Mouse (Mus musculus) myocyte (in vitro differentiated cells): Measurements from ENCODE around the gene Rmnd1. TPM values are rescaled to one million over a fixed set of nuclear protein-coding genes. Genes with fewer than 3 reads are reported as not detected.

Experiments used
- H3K27me3 ChIP-seq: one replicate; pipeline ENCODE4 v1.6.1; 2011; ENCODE audit not compliant: control insufficient read depth, insufficient read depth, insufficient read length
- H3K36me3 ChIP-seq: one replicate; pipeline ENCODE4 v1.6.1; 2011; ENCODE audit not compliant: control insufficient read depth, insufficient read depth
- H3K4me2 ChIP-seq: one replicate; pipeline ENCODE4 v1.6.1; 2011; ENCODE audit warnings: low read depth, control low read depth
- H3K4me3 ChIP-seq: one replicate; pipeline ENCODE4 v1.5.1; 2011; ENCODE audit warnings: mild to moderate bottlenecking, control low read depth, moderate library complexity
- H3K79me2 ChIP-seq: one replicate; pipeline ENCODE4 v1.6.1; 2011; ENCODE audit not compliant: control insufficient read depth, insufficient read depth
- H3ac ChIP-seq: one replicate; pipeline ENCODE4 v1.6.1; 2011; ENCODE audit not compliant: control insufficient read depth, insufficient read length
- CEBPB ChIP-seq: IDR thresholded peaks from 2 replicates; pipeline ENCODE4 v1.6.1; 2011; ENCODE audit warnings: mild to moderate bottlenecking, moderate library complexity; ENCODE audit not compliant: poor library complexity, insufficient read depth, severe bottlenecking
- E2F4 ChIP-seq: IDR thresholded peaks from one replicate; pipeline ENCODE4 v1.6.1; 2011; ENCODE audit warnings: mild to moderate bottlenecking, control low read depth, moderate library complexity; ENCODE audit not compliant: insufficient read depth
- MAX ChIP-seq: IDR thresholded peaks from one replicate; pipeline ENCODE4 v1.6.1; 2011; ENCODE audit warnings: low read depth, mild to moderate bottlenecking, control low read depth
- MYOD1 ChIP-seq, 3 experiments: IDR thresholded peaks; one replicate each; pipeline ENCODE4 v1.6.1; 2011; ENCODE audit warnings: control low read depth in 2 of 3, low read depth in 2 of 3, mild to moderate bottlenecking in 2 of 3, moderate library complexity in 1 of 3; ENCODE audit not compliant: insufficient read length in 2 of 3, control insufficient read depth in 1 of 3
- MYOG ChIP-seq, 3 experiments: IDR thresholded peaks; one replicate each; pipeline ENCODE4 v1.6.1; 2011; ENCODE audit warnings: control low read depth in 2 of 3, low read depth in 2 of 3, mild to moderate bottlenecking in 2 of 3; ENCODE audit not compliant: insufficient read length in 2 of 3, control insufficient read depth in 1 of 3, insufficient read depth in 1 of 3
- POLR2A ChIP-seq: IDR thresholded peaks from one replicate; pipeline ENCODE4 v1.6.1; 2011; ENCODE audit warnings: low read depth, mild to moderate bottlenecking, control low read depth, moderate library complexity; ENCODE audit not compliant: insufficient read length
- POLR2AphosphoS2 ChIP-seq: IDR thresholded peaks from one replicate; pipeline ENCODE4 v1.6.1; 2011; ENCODE audit warnings: low read depth, control low read depth; ENCODE audit not compliant: insufficient read length
- REST ChIP-seq: IDR thresholded peaks from one replicate; pipeline ENCODE4 v1.6.1; 2011; ENCODE audit warnings: mild to moderate bottlenecking, control low read depth, moderate library complexity; ENCODE audit not compliant: insufficient read depth, insufficient read length
- SRF ChIP-seq: IDR thresholded peaks from one replicate; pipeline ENCODE4 v1.6.1; 2011; ENCODE audit warnings: low read depth; ENCODE audit not compliant: control insufficient read depth, insufficient read length
- TCF12 ChIP-seq: IDR thresholded peaks from one replicate; pipeline ENCODE4 v1.6.1; 2011; ENCODE audit warnings: mild to moderate bottlenecking, control low read depth; ENCODE audit not compliant: poor library complexity, insufficient read depth, severe bottlenecking
- TCF3 ChIP-seq: IDR thresholded peaks from one replicate; pipeline ENCODE4 v1.6.1; 2011; ENCODE audit warnings: low read depth, control low read depth; ENCODE audit not compliant: insufficient read length
- USF1 ChIP-seq: IDR thresholded peaks from one replicate; pipeline ENCODE4 v1.6.1; 2011; ENCODE audit warnings: low read depth, mild to moderate bottlenecking, control low read depth, moderate library complexity
- polyA plus RNA-seq: library from polyadenylated mRNA; unstranded; fragments of >200 nt; fragmentation: generic; extraction: Trizol; gene quantifications from one replicate; pipeline ENCODE4 v1.2.1, GENCODE M21; 2012; ENCODE audit warnings: missing spikeins

Rmnd1 gene
- polyA plus RNA-seq, 1 experiment = 22.1 TPM

DNA sequence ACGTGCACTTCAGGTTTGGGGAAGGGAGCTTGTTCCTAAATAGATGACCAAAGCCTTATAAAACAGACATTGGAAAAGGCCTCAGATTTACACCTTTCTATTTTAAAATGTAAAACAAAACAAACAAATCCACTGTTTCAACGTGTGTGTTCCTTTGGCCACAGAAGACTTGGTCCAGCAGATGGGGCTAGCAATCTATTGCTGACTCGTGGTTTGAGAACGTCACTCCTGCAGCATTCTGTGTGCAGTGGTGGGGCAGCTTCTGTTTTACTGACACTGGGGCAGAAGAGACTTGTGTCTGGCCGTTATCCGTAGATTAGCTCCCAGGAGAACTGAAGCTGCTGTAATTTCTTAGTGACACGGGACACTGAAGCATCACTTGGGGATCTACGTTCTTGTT is 6.9 kb downstream of the Rmnd1 start:
- no peak overlapping the region for H3K4me3 ChIP-seq
- TF ChIP-seq SRF (no peak), REST (no peak), E2F4 (no peak), MYOG (IDR thresholded peaks at IDR 0.05; ENCODE audit: control insufficient read depth in 1 of 3, insufficient read depth in 1 of 3, insufficient read length in 2 of 3, low read depth in 2 of 3) (no peak), POLR2A (no peak), USF1 (no peak), POLR2AphosphoS2 (no peak)
- no peak overlapping the region for H3K4me2 ChIP-seq
- no peaks in the 10 kb centered on the region for H3K27me3 ChIP-seq
- H3K79me2 ChIP-seq = peaks cover 4% of the 10 kb centered on the region
- no peak overlapping the region for H3ac ChIP-seq
- H3K36me3 ChIP-seq = peaks cover 21% of the 10 kb centered on the region

DNA sequence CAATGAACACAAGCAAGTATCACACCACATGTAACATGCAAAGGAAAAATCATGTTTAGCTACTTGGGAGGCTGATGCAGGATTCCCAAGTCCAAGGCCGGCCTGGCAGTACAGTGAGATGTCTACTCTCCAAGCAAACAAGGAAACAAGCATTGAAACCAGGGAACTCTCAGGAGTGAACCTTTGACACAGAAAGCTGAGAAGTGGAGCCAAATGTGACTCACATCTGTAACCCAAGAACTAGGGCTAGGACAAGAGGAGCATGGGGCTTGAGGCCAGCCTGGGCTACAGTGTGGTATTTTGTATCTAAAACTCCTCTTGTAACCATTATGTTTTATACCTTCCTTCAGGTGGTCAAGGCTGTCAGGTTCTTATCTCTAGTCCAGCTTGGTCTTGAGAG is 25.0 kb downstream of the Rmnd1 start:
- no peak overlapping the region for H3K4me2 ChIP-seq
- no peak for TF ChIP-seq TCF3
- TF ChIP-seq MYOD1 (IDR thresholded peaks at IDR 0.05; ENCODE audit: control insufficient read depth in 1 of 3, insufficient read length in 2 of 3, low read depth in 2 of 3) = no peak
- TF ChIP-seq USF1 = no peak
- TF ChIP-seq SRF = no peak
- TF ChIP-seq E2F4 = no peak
- TF ChIP-seq POLR2AphosphoS2 = no peak
- no peak for TF ChIP-seq MAX
- TF ChIP-seq TCF12 = no peak
- no peak for TF ChIP-seq CEBPB
- no peak for TF ChIP-seq MYOG (IDR thresholded peaks at IDR 0.05; ENCODE audit: control insufficient read depth in 1 of 3, insufficient read depth in 1 of 3, insufficient read length in 2 of 3, low read depth in 2 of 3)
- no peak for TF ChIP-seq REST
- TF ChIP-seq POLR2A = no peak

DNA sequence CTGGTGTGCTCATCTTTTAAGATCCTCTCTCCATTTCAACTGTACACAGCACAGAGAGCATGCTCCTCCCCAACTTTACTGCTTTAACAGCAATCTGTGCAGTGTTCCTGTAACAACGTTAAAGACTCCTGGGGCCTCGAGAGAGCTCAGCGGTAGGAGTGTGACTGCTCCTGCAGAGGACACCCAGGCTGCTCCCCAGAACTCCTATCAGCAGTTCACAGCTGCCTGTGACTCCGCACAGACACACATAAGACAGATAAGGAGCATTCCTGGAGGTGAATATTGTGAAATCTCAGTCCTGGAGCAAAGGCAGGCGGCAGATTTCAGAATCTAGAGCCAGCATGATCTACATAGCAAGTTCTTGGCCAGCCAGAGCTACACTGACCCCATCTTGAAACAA is 26.7 kb downstream of the Rmnd1 start:
- H3K36me3 ChIP-seq = peaks cover 23% of the 10 kb centered on the region
- no peak overlapping the region for H3ac ChIP-seq
- no peak overlapping the region for H3K4me2 ChIP-seq
- no peaks in the 10 kb centered on the region for H3K79me2 ChIP-seq
- TF ChIP-seq MYOD1 (IDR thresholded peaks at IDR 0.05; ENCODE audit: control insufficient read depth in 1 of 3, insufficient read length in 2 of 3, low read depth in 2 of 3) (no peak), TCF12 (no peak), POLR2AphosphoS2 (no peak), MAX (no peak), REST (no peak), POLR2A (no peak), MYOG (IDR thresholded peaks at IDR 0.05; ENCODE audit: control insufficient read depth in 1 of 3, insufficient read depth in 1 of 3, insufficient read length in 2 of 3, low read depth in 2 of 3) (no peak), TCF3 (no peak)
- no peaks in the 10 kb centered on the region for H3K27me3 ChIP-seq
- H3K4me3 ChIP-seq = no peak overlapping the region

More for the DNA sequence above, 25.0 kb downstream of the Rmnd1 start:
- H3K36me3 ChIP-seq = peaks cover 23% of the 10 kb centered on the region
- H3ac ChIP-seq = no peak overlapping the region
- no peaks in the 10 kb centered on the region for H3K79me2 ChIP-seq
- no peak overlapping the region for H3K4me3 ChIP-seq
- no peaks in the 10 kb centered on the region for H3K27me3 ChIP-seq

DNA sequence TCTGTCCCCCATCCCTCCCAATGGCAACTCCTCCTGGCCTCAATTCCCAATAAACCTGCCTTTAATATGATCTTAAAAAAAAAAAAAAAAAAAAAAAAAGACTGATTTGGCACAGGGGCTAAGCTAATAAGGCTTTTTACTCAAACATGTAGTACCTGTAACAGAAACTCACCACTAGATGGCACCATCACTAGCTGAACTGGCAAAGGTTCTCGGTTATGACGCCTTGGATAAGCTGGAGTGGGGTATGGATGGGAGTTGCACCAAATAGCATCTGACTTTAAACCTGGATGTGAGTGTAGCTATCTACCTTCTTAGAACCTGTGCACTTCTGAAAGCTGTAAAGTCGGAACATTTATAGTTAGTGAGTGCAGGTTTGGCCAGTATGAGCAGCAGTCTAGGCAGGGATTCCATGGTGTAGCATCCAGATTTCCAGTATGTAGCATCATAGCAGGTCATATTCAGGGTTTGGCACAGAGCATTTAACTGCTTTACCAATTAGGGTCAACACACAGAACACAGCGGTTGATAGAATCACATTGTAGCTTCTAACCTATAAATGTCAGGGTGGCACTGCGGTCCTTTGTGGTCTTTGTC is 27.2 kb downstream of the Rmnd1 start:
- no peak overlapping the region for H3ac ChIP-seq
- TF ChIP-seq POLR2A (no peak), MYOD1 (IDR thresholded peaks at IDR 0.05; ENCODE audit: control insufficient read depth in 1 of 3, insufficient read length in 2 of 3, low read depth in 2 of 3) (no peak), USF1 (no peak), REST (no peak), E2F4 (no peak), CEBPB (no peak), MAX (no peak), TCF3 (no peak), POLR2AphosphoS2 (no peak), TCF12 (no peak), MYOG (IDR thresholded peaks at IDR 0.05; ENCODE audit: control insufficient read depth in 1 of 3, insufficient read depth in 1 of 3, insufficient read length in 2 of 3, low read depth in 2 of 3) (no peak), SRF (no peak)
- peaks cover 21% of the 10 kb centered on the region for H3K36me3 ChIP-seq
- peaks cover 5% of the 10 kb centered on the region for H3K79me2 ChIP-seq
- H3K4me3 ChIP-seq = no peak overlapping the region
- no peak overlapping the region for H3K4me2 ChIP-seq
- no peaks in the 10 kb centered on the region for H3K27me3 ChIP-seq

DNA sequence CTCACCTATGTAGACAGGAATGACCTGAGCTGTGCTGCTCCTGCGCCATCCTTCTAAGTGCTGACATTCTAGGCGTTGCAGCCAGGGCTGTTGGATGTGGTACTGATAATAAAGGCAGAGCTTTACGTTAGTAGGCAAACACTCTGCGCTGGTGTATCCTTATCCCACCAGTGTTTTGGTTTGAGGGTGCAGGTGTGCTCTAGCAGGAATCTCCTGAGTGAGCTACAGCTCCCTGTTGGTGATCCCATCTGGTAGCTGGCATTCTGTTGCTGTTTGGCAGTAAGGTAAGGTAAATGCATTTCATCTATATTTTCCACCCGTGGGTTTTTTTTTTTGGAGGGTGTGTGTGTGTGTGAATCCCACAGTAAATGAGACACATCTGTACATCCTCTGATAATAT is 34.1 kb downstream of the Rmnd1 start:
- no peak for TF ChIP-seq SRF
- TF ChIP-seq E2F4 = no peak
- no peak for TF ChIP-seq MAX
- TF ChIP-seq POLR2AphosphoS2 = no peak
- TF ChIP-seq POLR2A = no peak
- TF ChIP-seq TCF12 = no peak
- no peak for TF ChIP-seq CEBPB
- TF ChIP-seq USF1 = no peak
- TF ChIP-seq TCF3 = no peak
- TF ChIP-seq MYOG (IDR thresholded peaks at IDR 0.05; ENCODE audit: control insufficient read depth in 1 of 3, insufficient read depth in 1 of 3, insufficient read length in 2 of 3, low read depth in 2 of 3) = no peak
- no peak for TF ChIP-seq MYOD1 (IDR thresholded peaks at IDR 0.05; ENCODE audit: control insufficient read depth in 1 of 3, insufficient read length in 2 of 3, low read depth in 2 of 3)
- TF ChIP-seq REST = no peak
- Histone ChIP-seq H3K36me3 (peaks cover 12% of the 10 kb centered on the region), H3K4me2 (no peak overlapping the region), H3K27me3 (no peaks in the 10 kb centered on the region), H3ac (no peak overlapping the region), H3K79me2 (peaks cover 70% of the 10 kb centered on the region), H3K4me3 (no peak overlapping the region)
